Mouse (Mus musculus): Measurements from ENCODE around the gene Gdf11.

Gdf11 gene

GRCm38 (mm10) chr10:128895952-128896693, 4.6 kb upstream of the Gdf11 start:
- intact Hi-C loops (cut with DNase I) = loop anchor here (2.0 kb wide), 2 partner anchors 51 to 165 kb away; no protein-coding TSS in a partner anchor

GRCm38 (mm10) chr10:128895437-128895836, 3.9 kb upstream of the Gdf11 start:
- intact Hi-C loops (cut with DNase I) = loop anchor here (2.0 kb wide), 2 partner anchors 51 to 165 kb away; no protein-coding TSS in a partner anchor

- intact Hi-C loops (cut with DNase I) = no loop called here
Observed at GRCm38 (mm10) chr10:128892246-128892645, 728 bp upstream of the Gdf11 start.

GRCm38 (mm10) chr10:128890383-128891295, 879 bp downstream of the Gdf11 start:
- intact Hi-C loops (cut with DNase I) = no loop called here

GRCm38 (mm10) chr10:128889846-128890245, 1.7 kb downstream of the Gdf11 start:
- intact Hi-C loops (cut with DNase I) = no loop called here

GRCm38 (mm10) chr10:128888941-128889827, 2.3 kb downstream of the Gdf11 start:
- intact Hi-C loops (cut with DNase I) = no loop called here

- intact Hi-C loops (cut with DNase I) = no loop called here
Observed at GRCm38 (mm10) chr10:128882067-128882466, 9.5 kb downstream of the Gdf11 start.

- intact Hi-C loops (cut with DNase I) = no loop called here
Observed at GRCm38 (mm10) chr10:128878811-128879210, 12.7 kb downstream of the Gdf11 start.

GRCm38 (mm10) chr10:128878291-128878690, 13.2 kb downstream of the Gdf11 start:
- intact Hi-C loops (cut with DNase I) = no loop called here

- intact Hi-C loops (cut with DNase I) = no loop called here
Observed at GRCm38 (mm10) chr10:128870341-128870740, 21.2 kb downstream of the Gdf11 start.

- intact Hi-C loops (cut with DNase I) = no loop called here
Observed at GRCm38 (mm10) chr10:128866518-128866917, 25.0 kb downstream of the Gdf11 start.

- intact Hi-C loops (cut with DNase I) = no loop called here
Observed at GRCm38 (mm10) chr10:128866042-128866441, 25.5 kb downstream of the Gdf11 start.

GRCm38 (mm10) chr10:128861176-128861575, 30.3 kb downstream of the Gdf11 start:
- intact Hi-C loops (cut with DNase I) = no loop called here

- intact Hi-C loops (cut with DNase I) = no loop called here
Observed at GRCm38 (mm10) chr10:128850339-128850738, 41.2 kb downstream of the Gdf11 start.

GRCm38 (mm10) chr10:128848426-128848825, 43.1 kb downstream of the Gdf11 start:
- intact Hi-C loops (cut with DNase I) = loop anchor here (5.0 kb wide), 1 partner anchor 129 kb away; no protein-coding TSS in a partner anchor

GRCm38 (mm10) chr10:128846664-128847063, 44.9 kb downstream of the Gdf11 start:
- intact Hi-C loops (cut with DNase I) = loop anchor here (5.0 kb wide), 1 partner anchor 131 kb away; no protein-coding TSS in a partner anchor

- intact Hi-C loops (cut with DNase I) = loop anchor here (2.0 to 5.0 kb wide), 2 partner anchors 49 to 132 kb away; no protein-coding TSS in a partner anchor
Observed at GRCm38 (mm10) chr10:128845516-128845915, 46.0 kb downstream of the Gdf11 start.

GRCm38 (mm10) chr10:128843260-128843659, 48.3 kb downstream of the Gdf11 start:
- intact Hi-C loops (cut with DNase I) = no loop called here

GRCm38 (mm10) chr10:128840612-128841011, 50.9 kb downstream of the Gdf11 start:
- intact Hi-C loops (cut with DNase I) = no loop called here

- intact Hi-C loops (cut with DNase I) = no loop called here
Observed at GRCm38 (mm10) chr10:128839434-128839833, 52.1 kb downstream of the Gdf11 start.

- intact Hi-C loops (cut with DNase I) = no loop called here
Observed at GRCm38 (mm10) chr10:128837400-128837799, 54.1 kb downstream of the Gdf11 start.
